Comparison of ENCODE assay signal across 8 mouse cellular contexts in the genomic region with DNA sequence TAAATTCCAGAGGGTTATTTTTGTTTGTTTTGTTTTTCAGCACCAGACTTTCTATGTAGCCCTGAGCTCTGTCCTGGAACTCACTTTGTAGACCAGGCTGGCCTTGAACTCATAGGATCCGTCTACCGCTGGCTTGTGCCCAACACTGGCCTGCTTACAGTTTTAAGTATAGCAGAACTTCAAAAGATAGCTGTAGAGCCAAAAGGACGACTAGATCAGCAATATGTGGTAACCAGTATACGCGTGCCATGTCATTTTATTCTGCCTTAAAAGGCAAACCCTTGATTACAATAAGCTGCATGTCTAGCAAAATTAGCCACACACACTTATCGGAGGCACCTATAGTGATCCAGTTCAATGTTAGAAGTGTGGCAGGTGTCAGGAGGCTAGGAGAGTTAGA. TPM values are rescaled to one million over a fixed set of nuclear protein-coding genes. Genes with fewer than 3 reads are reported as not detected.
DNase-seq lines count a peak whose midpoint lies in the region; ATAC-seq and TF ChIP-seq lines count a peak whose summit lies in the region.

No protein-coding gene starts in this region.

- H3K27ac ChIP-seq in kidney, postnatal 0 days: 0 out of 2 replicates have a peak overlapping the region, but pooled peaks have one; percentile 61
- H3K27ac ChIP-seq in forebrain, embryonic 11.5 days (ENCODE audit: low read depth, low read length): no peak overlapping the region
- H3K27ac ChIP-seq in liver, embryonic 16.5 days (ENCODE audit: low read length): peak overlapping the region; percentile 36

- no peak for TF ChIP-seq CTCF in kidney, postnatal 0 days (IDR thresholded peaks at IDR 0.05; ENCODE audit: low read depth)

- peak overlapping the region; percentile 51 for H3K4me3 ChIP-seq in kidney, postnatal 0 days (replicated peaks; ENCODE audit: low read depth, low read length)
- H3K4me3 ChIP-seq in forebrain, embryonic 11.5 days (ENCODE audit: low read depth, low read length): peak overlapping the region; percentile 88
- peak overlapping the region; percentile 99 for H3K4me3 ChIP-seq in liver, embryonic 16.5 days (ENCODE audit: low read depth, low read length)

- no peak for ATAC-seq in kidney, postnatal 0 days (replicated peaks; ENCODE audit: low FRiP score, low read depth)
- ATAC-seq in forebrain, embryonic 11.5 days (replicated peaks; ENCODE audit: low FRiP score): no peak
- no peak for ATAC-seq in liver, embryonic 16.5 days (ENCODE audit: low read depth)

- H3K9ac ChIP-seq in kidney, postnatal 0 days (ENCODE audit: low read depth, low read length): peak overlapping the region; percentile 65; the same call in 1 of the 2 replicates
- peak overlapping the region; percentile 92; the same call in 1 of the 2 replicates for H3K9ac ChIP-seq in forebrain, embryonic 11.5 days (ENCODE audit: low read length)
- peak overlapping the region; percentile 90 for H3K9ac ChIP-seq in liver, embryonic 16.5 days (ENCODE audit: low read depth, low read length)

- H3K36me3 ChIP-seq in kidney, postnatal 0 days (ENCODE audit: insufficient read depth, low read length): peaks cover 16% of the 10 kb centered on the region
- peaks cover 2% of the 10 kb centered on the region; the same call in 1 of the 2 replicates for H3K36me3 ChIP-seq in forebrain, embryonic 11.5 days (ENCODE audit: control insufficient read depth, insufficient read depth, low read length)
- H3K36me3 ChIP-seq in liver, embryonic 16.5 days (ENCODE audit: control insufficient read depth, insufficient read depth): peaks cover 35% of the 10 kb centered on the region

- no peak for DNase-seq in kidney, postnatal 0 days (ENCODE audit: low spot score)
- no peak for DNase-seq in kidney, postnatal 14 days
- DNase-seq in NIH3T3 (ENCODE audit: low read depth): peak; percentile 30
- DNase-seq in forebrain, embryonic 11.5 days (ENCODE audit: low spot score): no peak
- DNase-seq in right cerebral cortex, postnatal 10 days (ENCODE audit: low spot score in 2 of 2): no peak
- DNase-seq in gastrocnemius, postnatal 25 days: no peak
- no peak for DNase-seq in gastrocnemius, postnatal 14 days

- peak overlapping the region; percentile 70 for H3K4me2 ChIP-seq in kidney, postnatal 0 days (ENCODE audit: low read length)
- H3K4me2 ChIP-seq in forebrain, embryonic 11.5 days (ENCODE audit: low read depth, low read length, severe bottlenecking): peak overlapping the region; percentile 62
- peak overlapping the region; percentile 75 for H3K4me2 ChIP-seq in liver, embryonic 16.5 days (ENCODE audit: low read depth, low read length)

- intact Hi-C loops in gastrocnemius, postnatal 14 days (cut with DNase I; ENCODE audit: low total_unique reads): no loop called here

- no peaks in the 10 kb centered on the region for H3K27me3 ChIP-seq in kidney, postnatal 0 days (ENCODE audit: insufficient read depth, low read length)
- no peaks in the 10 kb centered on the region for H3K27me3 ChIP-seq in forebrain, embryonic 11.5 days (ENCODE audit: control insufficient read depth, insufficient read depth, low read length)
- no peaks in the 10 kb centered on the region for H3K27me3 ChIP-seq in liver, embryonic 16.5 days (ENCODE audit: control insufficient read depth, insufficient read depth, low read depth, low read length)

- WGBS in kidney, postnatal 0 days: 49% methylated on average over 6 of the region's 6 CpGs
- 72% methylated on average over 6 of the region's 6 CpGs for WGBS in forebrain, embryonic 11.5 days
- 28% methylated on average over 6 of the region's 6 CpGs for WGBS in liver, embryonic 16.5 days (ENCODE audit: insufficient replicate concordance)

- H3K4me1 ChIP-seq in kidney, postnatal 0 days (replicated peaks; ENCODE audit: insufficient read depth, low read length): peaks cover 9% of the 10 kb centered on the region; the same call in 1 of the 2 replicates
- H3K4me1 ChIP-seq in forebrain, embryonic 11.5 days (replicated peaks; ENCODE audit: control insufficient read depth, insufficient read depth, low read length): 0 out of 2 replicates have a peak, but pooled peaks cover 2% of the 10 kb centered on the region
- H3K4me1 ChIP-seq in liver, embryonic 16.5 days (ENCODE audit: control insufficient read depth, low read depth, low read length): peaks cover 31% of the 10 kb centered on the region

- H3K9me3 ChIP-seq in kidney, postnatal 0 days (replicated peaks; ENCODE audit: low read length): no peaks in the 10 kb centered on the region
- no peaks in the 10 kb centered on the region for H3K9me3 ChIP-seq in forebrain, embryonic 11.5 days (ENCODE audit: control insufficient read depth, low read length)
- no peaks in the 10 kb centered on the region for H3K9me3 ChIP-seq in liver, embryonic 16.5 days (replicated peaks; ENCODE audit: control insufficient read depth, low read length)

RNA-seq across cellular contexts. Expression of a gene that starts 1.2 kb away (rescaled TPM):
- polyA plus RNA-seq in kidney, postnatal 0 days (2015; fragmentation: Nextera tagmentation; extraction: Ambion mirVana): 126 and 149 TPM in 2 replicates
- 343 and 344 TPM in 2 replicates for polyA plus RNA-seq in forebrain, embryonic 11.5 days (2014; fragmentation: Nextera tagmentation; extraction: Ambion mirVana)
- 192 and 200 TPM in 2 replicates for polyA plus RNA-seq in liver, embryonic 16.5 days (2015; fragmentation: Nextera tagmentation; extraction: Ambion mirVana)
- 1 to 10 TPM; 3.2 to 6.2 TPM for total RNA-seq in gastrocnemius, postnatal 25 days (2021)
- 1 to 10 TPM; 6.6 to 9.7 TPM for total RNA-seq in gastrocnemius, postnatal 14 days (2021)

RNA-seq across cellular contexts. Expression of a gene that starts 30.2 kb away (rescaled TPM):
- 0.11 and 0.13 TPM in 2 replicates for polyA plus RNA-seq in kidney, postnatal 0 days (2015; fragmentation: Nextera tagmentation; extraction: Ambion mirVana)
- polyA plus RNA-seq in forebrain, embryonic 11.5 days (2014; fragmentation: Nextera tagmentation; extraction: Ambion mirVana): 0.16 and 0.21 TPM in 2 replicates
- 0.06 and 0.71 TPM in 2 replicates for polyA plus RNA-seq in liver, embryonic 16.5 days (2015; fragmentation: Nextera tagmentation; extraction: Ambion mirVana)
- total RNA-seq in gastrocnemius, postnatal 25 days (2021): not detected
- not detected for total RNA-seq in gastrocnemius, postnatal 14 days (2021)

RNA-seq across cellular contexts. Expression of a gene that starts 58.9 kb away (rescaled TPM):
- polyA plus RNA-seq in kidney, postnatal 0 days (2015; fragmentation: Nextera tagmentation; extraction: Ambion mirVana): 142 and 143 TPM in 2 replicates
- 116 and 130 TPM in 2 replicates for polyA plus RNA-seq in forebrain, embryonic 11.5 days (2014; fragmentation: Nextera tagmentation; extraction: Ambion mirVana)
- 98.0 and 116 TPM in 2 replicates for polyA plus RNA-seq in liver, embryonic 16.5 days (2015; fragmentation: Nextera tagmentation; extraction: Ambion mirVana)
- total RNA-seq in gastrocnemius, postnatal 25 days (2021): 10 to 100 TPM; 61.3 to 61.8 TPM
- total RNA-seq in gastrocnemius, postnatal 14 days (2021): 10 to 100 TPM; 68.7 to 70.2 TPM
